Mouse (Mus musculus) small intestine, adult 2 months (tissue): Measurements from ENCODE around the gene Fcor.

ENCODE experiments used
- CTCF ChIP-seq: fragments of 200-500 bp; IDR thresholded peaks from 2 replicates; pipeline ENCODE4 v1.5.1; 2012; ENCODE audit warnings: low read depth, mild to moderate bottlenecking, control low read depth, inconsistent platforms, low read length, moderate library complexity, mixed read lengths; ENCODE audit not compliant: insufficient replicate concordance, insufficient read length; ENCODE audit errors: extremely low read depth
- POLR2A ChIP-seq: fragments of 200-500 bp; IDR thresholded peaks from 2 replicates; pipeline ENCODE4 v1.6.1; 2012; ENCODE audit warnings: low read depth, mild to moderate bottlenecking, control low read depth, inconsistent platforms, low read length, moderate library complexity

- TF ChIP-seq POLR2A (no peak), CTCF (peak; percentile 36; the same call in 1 of the 2 replicates)
Measured at GRCm38 (mm10) chr8:3645804-3646203, 26.4 kb downstream of the Fcor start.
